Mouse (Mus musculus): ENCODE measurements at regions not wholly inside any gene's neighbourhood (a gene's known extent, or its start where the extent isn't known, plus 50 kb on each side); places are given as distances from the start of the nearest gene placed in this dataset.

GRCm38 (mm10) chr8:25329791-25330190, 505.6 kb upstream of the Adam5 start:
- TF ChIP-seq CTCF (IDR thresholded peaks at IDR 0.05; ENCODE audit: extremely low read depth, insufficient read depth, insufficient read length, insufficient replicate concordance) (no peak), POLR2A (IDR thresholded peaks at IDR 0.05; ENCODE audit: low read depth, low read length) (no peak)
